Mouse (Mus musculus) 3T3-L1 (cell line): ENCODE data around the gene Pnp.
"Not testable (repeated sequence)": the region's sequence is repeated elsewhere in the genome, so short reads cannot be mapped to it uniquely, and the experiment has no call there.

Experiments
- DNase-seq: peaks from one replicate; pipeline ENCODE4 v3.0.0-alpha.2; 2015; ENCODE audit warnings: low read depth, low spot score

Pnp gene

GRCm38 (mm10) chr14:50930377-50930753 is 517 bp upstream of the Pnp start:
- DNase-seq: peak; percentile 27

- DNase-seq: peak; percentile 63
Measured at GRCm38 (mm10) chr14:50931493-50932020, 675 bp downstream of the Pnp start.

DNA sequence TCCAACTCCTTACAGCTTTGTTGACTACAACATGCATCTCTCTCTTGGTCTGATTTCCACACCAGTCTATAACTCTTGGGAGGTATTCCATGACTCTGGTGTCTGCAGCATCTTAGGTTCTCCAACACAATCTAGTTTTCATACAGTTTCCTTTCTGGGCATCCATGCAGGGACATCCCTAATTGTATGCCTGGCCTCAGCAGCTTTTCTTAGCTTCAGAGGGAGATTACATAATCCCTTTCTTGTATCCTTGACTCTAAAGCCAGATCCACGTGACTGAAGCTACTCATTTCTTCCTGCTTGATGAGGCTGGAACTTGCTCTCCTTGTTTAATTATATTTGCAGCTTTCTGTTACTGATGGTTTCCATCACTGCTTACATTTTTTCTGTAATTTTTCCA is 5.8 kb downstream of the Pnp start:
- no peak for DNase-seq

GRCm38 (mm10) chr14:50938119-50938908 is 7.4 kb downstream of the Pnp start:
- no peak for DNase-seq

DNA sequence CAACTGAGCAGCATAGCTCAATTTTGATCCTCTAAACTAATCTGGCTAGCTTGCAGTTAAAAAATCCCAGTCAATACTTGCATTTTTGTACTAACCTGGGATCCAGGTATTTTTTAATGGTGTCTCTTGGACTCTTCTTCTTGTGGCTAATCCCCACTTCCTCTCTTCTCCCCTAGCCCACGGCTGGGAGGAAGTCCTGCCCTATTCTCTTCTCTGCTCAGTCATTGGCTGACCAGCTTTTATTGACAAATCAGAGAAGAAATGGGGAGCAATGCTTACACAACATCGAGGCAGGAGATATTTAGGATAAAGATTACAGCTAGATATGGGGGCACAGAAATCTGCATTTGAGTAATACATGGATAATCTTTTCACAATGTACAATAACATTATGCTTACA is 8.1 kb downstream of the Pnp start:
- DNase-seq: peak; percentile 71

- DNase-seq: peak; percentile 97
Measured at GRCm38 (mm10) chr14:50943932-50944667, 13.2 kb downstream of the Pnp start, which contains the start of gene Gm49342. Gene Gm49342, plus strand, starts transcription at chr14:50944517.

DNA sequence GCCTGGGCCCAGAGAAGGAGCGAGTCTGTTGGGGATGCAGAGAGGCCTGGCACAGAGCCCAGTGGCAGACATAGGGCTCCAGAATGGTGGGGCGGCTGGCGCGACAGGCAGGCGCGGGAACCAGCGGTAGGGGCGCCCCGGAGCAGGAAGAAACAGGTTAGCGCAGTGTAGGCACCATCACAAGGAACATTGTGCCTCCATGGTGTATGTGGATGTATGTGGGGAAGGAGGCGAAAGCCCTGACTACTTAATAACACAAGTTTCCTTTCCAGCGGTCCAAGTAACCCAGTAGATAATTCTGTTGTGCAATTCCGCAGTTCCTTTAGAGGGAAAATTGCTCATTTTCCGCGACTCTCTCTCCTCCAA is 13.8 kb downstream of the Pnp start:
- DNase-seq: peak; percentile 69

GRCm38 (mm10) chr14:50945081-50945480 is 14.2 kb downstream of the Pnp start:
- DNase-seq: not testable (repeated sequence)

DNA sequence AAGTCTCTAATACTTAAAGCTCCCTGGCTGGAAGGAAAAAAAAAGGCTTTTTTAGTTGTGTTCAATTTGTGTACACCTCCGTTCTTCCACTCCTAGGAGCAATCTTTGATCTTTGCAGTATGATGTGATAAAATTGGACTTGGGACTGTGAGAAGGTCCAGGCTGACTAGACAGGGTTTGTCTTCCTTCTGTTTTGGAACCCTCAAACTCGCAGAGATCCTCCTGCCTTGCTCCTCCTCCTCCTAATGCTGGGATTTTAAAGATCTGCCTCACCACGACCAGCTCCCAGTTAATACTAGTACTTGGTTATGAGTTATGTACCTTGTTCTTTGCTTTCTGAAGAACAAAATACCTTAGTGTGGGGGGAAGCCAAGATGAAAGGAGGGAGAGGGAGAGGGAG is 14.6 kb downstream of the Pnp start:
- not testable (repeated sequence) for DNase-seq

DNA sequence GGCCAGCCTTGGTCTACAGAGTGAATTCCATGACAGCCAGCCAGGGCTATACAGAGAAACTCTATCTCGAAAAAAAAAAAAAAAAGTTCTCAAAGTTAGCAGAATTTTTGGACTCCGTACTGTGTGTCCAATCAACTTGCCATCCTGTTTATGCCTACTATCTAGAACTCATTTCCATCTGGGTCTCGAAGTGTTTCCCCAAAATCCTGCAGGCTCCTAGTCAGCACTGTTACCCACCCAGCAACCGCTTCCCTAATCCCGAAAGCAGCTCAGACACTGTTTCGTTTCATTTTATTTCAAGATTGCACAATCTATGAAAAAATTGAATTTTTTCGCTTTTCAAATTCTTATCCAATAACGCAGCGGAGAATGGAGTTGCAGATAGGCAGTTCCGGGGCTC is 24.6 kb downstream of the Pnp start:
- DNase-seq: no peak

DNA sequence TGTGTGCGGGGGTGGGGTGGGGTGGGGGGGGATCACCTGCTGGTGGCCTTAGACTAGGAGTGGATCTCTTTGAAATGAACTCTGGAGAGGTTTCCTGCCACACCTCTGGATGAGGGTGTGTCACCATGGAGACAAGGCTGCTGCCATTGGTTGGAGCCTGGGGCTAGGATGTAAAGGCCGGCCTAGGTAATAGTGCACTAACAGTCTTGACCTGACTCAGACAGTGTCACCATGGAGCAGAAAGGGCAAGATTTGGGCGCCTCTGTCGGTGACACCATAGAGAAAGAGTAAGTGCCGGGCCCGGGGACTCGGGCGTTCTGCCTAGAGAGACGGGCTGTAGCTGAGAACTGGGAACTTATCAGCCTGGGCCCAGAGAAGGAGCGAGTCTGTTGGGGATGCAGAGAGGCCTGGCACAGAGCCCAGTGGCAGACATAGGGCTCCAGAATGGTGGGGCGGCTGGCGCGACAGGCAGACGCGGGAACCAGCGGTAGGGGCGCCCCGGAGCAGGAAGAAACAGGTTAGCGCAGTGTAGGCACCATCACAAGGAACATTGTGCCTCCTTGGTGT is 25.1 kb downstream of the Pnp start, which contains the start of gene Pnp2:
TSS of gene Pnp2 (plus strand) at position 51 of the 567 bp plus-strand sequence.
- not testable (repeated sequence) for DNase-seq

- not testable (repeated sequence) for DNase-seq
Measured at GRCm38 (mm10) chr14:50956724-50957123, 25.8 kb downstream of the Pnp start.

- DNase-seq: not testable (repeated sequence)
Measured at GRCm38 (mm10) chr14:50957146-50957545, 26.3 kb downstream of the Pnp start.

GRCm38 (mm10) chr14:50958289-50958995 is 27.6 kb downstream of the Pnp start:
- DNase-seq: not testable (repeated sequence)

DNA sequence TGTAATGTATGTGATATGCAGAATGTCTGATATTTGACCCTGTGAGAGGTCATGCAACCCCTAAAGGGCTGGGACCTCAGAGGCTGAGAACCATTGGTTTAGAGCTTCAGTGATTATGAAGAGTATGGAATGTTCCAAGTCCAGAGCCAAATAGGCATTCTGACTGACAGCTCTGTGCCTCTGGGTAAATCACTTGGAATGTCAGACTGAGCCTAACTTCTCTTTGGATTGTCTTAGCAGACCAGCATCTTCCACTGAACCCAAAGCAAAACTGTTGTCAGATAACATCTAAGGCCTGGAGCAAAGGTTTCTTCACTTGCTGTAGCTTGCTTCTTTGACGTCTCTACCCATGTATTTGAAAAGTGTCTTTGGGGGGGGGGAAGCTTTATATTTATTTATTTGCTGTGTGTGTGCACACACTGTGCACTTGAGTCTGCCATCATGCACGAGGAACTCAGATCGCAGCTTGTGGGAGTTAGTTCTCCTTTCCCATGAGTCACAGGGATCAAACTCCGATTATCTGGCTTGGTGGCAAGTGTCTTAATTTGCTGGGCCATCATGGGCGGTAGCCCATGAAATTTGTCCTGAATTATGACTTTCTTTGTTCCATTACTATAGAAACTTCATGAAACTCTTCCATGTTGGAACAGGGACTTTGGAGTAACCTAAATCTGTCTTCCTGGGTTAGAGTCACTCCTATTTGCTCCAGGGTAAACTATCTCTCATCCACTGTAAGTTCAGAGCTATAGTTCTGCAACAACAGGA is 37.5 kb downstream of the Pnp start:
- DNase-seq: peak; percentile 22

GRCm38 (mm10) chr14:50969041-50969440 is 38.2 kb downstream of the Pnp start:
- no peak for DNase-seq

GRCm38 (mm10) chr14:50969558-50970544 is 39.0 kb downstream of the Pnp start:
- no peak for DNase-seq

- no peak for DNase-seq
Measured at GRCm38 (mm10) chr14:50970822-50971221, 39.9 kb downstream of the Pnp start.

- DNase-seq: peak; percentile 0
Measured at GRCm38 (mm10) chr14:50973054-50973453, 42.2 kb downstream of the Pnp start.

GRCm38 (mm10) chr14:50973700-50974099 is 42.8 kb downstream of the Pnp start:
- no peak for DNase-seq
